8 mouse cellular contexts compared by ENCODE assay signal in genomic region chr1:37429366-37430296, GRCm38 (mm10). TPM values are rescaled to one million over a fixed set of nuclear protein-coding genes. Genes with fewer than 3 reads are reported as not detected.
DNase-seq lines count a peak whose midpoint lies in the region; ATAC-seq lines count a peak whose summit lies in the region.

Gene Coa5, minus strand, starts transcription at chr1:37430103.
Gene Unc50, plus strand, starts transcription at chr1:37430139.

- ATAC-seq in megakaryocyte progenitor cell, adult 5-6 weeks (replicated peaks; ENCODE audit: poor library complexity) = peak; percentile 95

- DNase-seq in adipocyte (ENCODE audit: low spot score) = peak; percentile 97
- peak; percentile 97 for DNase-seq in embryo, embryonic 10 days (ENCODE audit: low spot score)
- peak; percentile 94 for DNase-seq in gastrocnemius, postnatal 10 days
- DNase-seq in induced T-regulatory cell, adult 2 months (ENCODE audit: low read depth) = peak; percentile 98
- peak; percentile 83 to 94 for DNase-seq in left cerebral cortex, adult 9 months (ENCODE audit: low spot score in 2 of 2)
- peak; percentile 92 for DNase-seq in right cerebral cortex, postnatal 14 days
- DNase-seq in urinary bladder, postnatal 36 days (ENCODE audit: low spot score in 2 of 2) = peak; percentile 93 to 94

RNA-seq across cellular contexts. Expression of gene Coa5, which starts in this region (rescaled TPM):
- 100 to 1,000 TPM in 1 of 2 experiments, 10 to 100 TPM in 1; 92.3 to 105 TPM for total RNA-seq in gastrocnemius, postnatal 10 days (2021)
- total RNA-seq in megakaryocyte progenitor cell, adult 5-6 weeks (2015) = 84.4 and 88.5 TPM in 2 replicates
- 61.6 and 68.1 TPM in 2 replicates for total RNA-seq in megakaryocyte progenitor cell, adult 5-6 weeks (2017)

RNA-seq across cellular contexts. Expression of gene Unc50, which starts in this region (rescaled TPM):
- 10 to 100 TPM; 25.8 to 28.0 TPM for total RNA-seq in gastrocnemius, postnatal 10 days (2021)
- total RNA-seq in megakaryocyte progenitor cell, adult 5-6 weeks (2015) = 79.2 and 90.5 TPM in 2 replicates
- total RNA-seq in megakaryocyte progenitor cell, adult 5-6 weeks (2017) = 51.2 and 55.2 TPM in 2 replicates

Comparison
In these comparisons a context has a peak if more than half of its experiments do, and no peak if none do; other contexts are left out.
1. Peak in every context shown above with its lines: DNase-seq and ATAC-seq.